Mouse (Mus musculus) heart, embryonic 13.5 days (tissue): ENCODE measurements around the gene Serpinf1. TPM values are rescaled to one million over a fixed set of nuclear protein-coding genes. Genes with fewer than 3 reads are reported as not detected.
"Not testable (repeated sequence)": the region's sequence is repeated elsewhere in the genome, so short reads cannot be mapped to it uniquely, and the experiment has no call there.

Source experiments
- ATAC-seq: fragments of 200-750 bp; cut with Nextera tagmentation; 2 replicates; pipeline ENCODE4 v1.8.0; 2017; ENCODE audit warnings: moderate TSS enrichment; ENCODE audit not compliant: insufficient number of reproducible peaks, low FRiP score, low TSS enrichment; ENCODE audit errors: extremely low read depth
- H3K27ac ChIP-seq: fragments of 300-500 bp; sonication (generic); replicated peaks from 2 replicates; pipeline ENCODE4 v1.5.1; 2015; ENCODE audit warnings: moderate library complexity, mild to moderate bottlenecking, inconsistent platforms
- H3K27me3 ChIP-seq: fragments of 300-500 bp; sonication (generic); replicated peaks from 2 replicates; pipeline ENCODE4 v1.6.1; 2015; ENCODE audit warnings: mild to moderate bottlenecking, inconsistent platforms
- H3K36me3 ChIP-seq: fragments of 300-500 bp; sonication (generic); 2 replicates; pipeline ENCODE4 v1.6.1; 2015; ENCODE audit warnings: mild to moderate bottlenecking, inconsistent platforms
- H3K4me1 ChIP-seq: fragments of 300-500 bp; sonication (generic); 2 replicates; pipeline ENCODE4 v1.6.1; 2015; ENCODE audit warnings: inconsistent platforms
- H3K4me2 ChIP-seq: fragments of 300-500 bp; sonication (generic); 2 replicates; pipeline ENCODE4 v1.6.1; 2015; ENCODE audit warnings: inconsistent platforms, mild to moderate bottlenecking, moderate library complexity
- H3K4me3 ChIP-seq: fragments of 300-500 bp; sonication (generic); 2 replicates; pipeline ENCODE4 v1.5.1; 2015; ENCODE audit warnings: moderate library complexity, mild to moderate bottlenecking, inconsistent platforms
- H3K9ac ChIP-seq: fragments of 300-500 bp; sonication (generic); 2 replicates; pipeline ENCODE4 v1.6.1; 2015; ENCODE audit warnings: inconsistent platforms, mild to moderate bottlenecking, moderate library complexity
- H3K9me3 ChIP-seq: fragments of 300-500 bp; sonication (generic); 2 replicates; pipeline ENCODE4 v1.6.1; 2016; ENCODE audit warnings: inconsistent platforms
- WGBS: fragments of 180-500 bp; shearing (Covaris S2); methylation state at CpG from one replicate; pipeline ENCODE4 v1.1.7; 2015; ENCODE audit warnings: mixed read lengths; 5-methylcytosine and 5-hydroxymethylcytosine counted together
- microRNA counts: library from miRNA; unstranded; fragments of <30 nt; microRNA quantifications from one replicate; lab custom pipeline; 2016
- microRNA-seq: library from miRNA; unstranded; fragments of <30 nt; microRNA quantifications from one replicate; pipeline ENCODE4, GENCODE M21; 2016
- polyA plus RNA-seq: library from polyadenylated mRNA; unstranded; fragments of >200 nt; fragmentation: Nextera tagmentation; extraction: Ambion mirVana; gene quantifications from 2 replicates; pipeline ENCODE4 v1.2.1, GENCODE M21; 2015

Gene Serpinf1
- polyA plus RNA-seq, 1 experiment from 2014 or later: 34.2 TPM

DNA sequence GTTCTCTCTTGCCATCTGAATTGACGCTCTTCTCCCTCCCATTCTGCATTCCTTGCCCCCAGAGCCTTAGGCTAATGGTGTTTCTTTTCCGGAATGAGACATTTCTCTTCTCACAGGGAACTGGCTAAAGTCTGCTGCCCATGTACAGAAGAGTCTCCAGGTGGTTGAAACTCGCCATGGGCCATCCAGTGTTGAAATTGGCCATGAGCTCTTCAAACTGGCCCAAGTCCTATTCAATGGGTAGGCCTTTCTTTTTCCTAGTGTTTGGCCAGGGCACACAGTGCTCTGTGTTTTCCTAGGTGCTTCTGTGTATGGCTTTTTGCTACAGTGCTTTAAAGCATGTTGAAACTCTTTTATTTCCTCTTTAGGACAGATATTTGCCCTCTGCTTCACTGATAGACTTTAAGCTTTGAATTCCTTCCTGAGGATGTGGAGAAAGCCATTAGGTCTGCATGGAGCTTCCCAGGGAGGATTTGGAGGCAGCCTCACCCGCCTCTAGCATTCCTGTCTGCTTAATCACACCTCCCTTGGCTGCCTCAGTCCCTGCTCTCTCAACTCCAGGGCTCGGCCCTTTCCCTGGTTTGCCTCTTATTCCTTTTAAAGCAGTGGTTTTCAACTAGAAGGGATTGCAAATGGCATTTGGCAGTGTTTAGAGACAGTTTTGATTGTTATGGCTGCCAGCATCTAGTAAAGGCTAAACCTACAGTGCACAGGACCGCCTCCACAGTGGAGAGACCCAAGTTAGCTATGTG, 19.0 kb downstream of the Serpinf1 start:
- WGBS: 52% methylated on average over 6 of the region's 6 CpGs
- Histone ChIP-seq H3K4me3 (no peak overlapping the region), H3K4me2 (no peak overlapping the region), H3K4me1 (peaks cover 25% of the 10 kb centered on the region), H3K27me3 (no peaks in the 10 kb centered on the region), H3K9me3 (no peaks in the 10 kb centered on the region), H3K36me3 (peaks cover 34% of the 10 kb centered on the region), H3K27ac (peak overlapping the region; percentile 77), H3K9ac (peak overlapping the region; percentile 2; the same call in 1 of the 2 replicates)
- ATAC-seq: no peak

DNA sequence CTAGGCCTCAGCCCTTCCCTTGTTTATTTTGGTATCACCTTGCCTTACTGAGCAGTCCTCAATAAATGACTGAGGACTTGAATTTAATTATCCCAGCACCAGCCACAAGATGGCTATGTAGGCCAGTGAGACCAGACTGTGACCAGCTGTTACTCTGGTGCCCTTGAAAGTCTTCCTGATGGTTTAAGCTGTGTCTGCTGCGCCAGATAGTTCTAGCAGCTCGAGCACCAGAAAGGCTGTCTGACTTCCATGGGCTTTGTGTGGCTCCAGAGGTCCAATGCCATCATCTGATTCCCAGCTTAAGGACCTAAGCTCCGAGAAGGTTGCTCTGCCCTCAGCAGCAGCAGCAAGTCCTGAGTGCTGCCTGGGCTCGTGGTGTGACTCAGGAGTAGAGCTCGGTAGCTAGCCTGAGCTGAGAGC, 20.2 kb downstream of the Serpinf1 start:
- 43% methylated on average over 5 of the region's 5 CpGs for WGBS
- no peaks in the 10 kb centered on the region for H3K27me3 ChIP-seq
- H3K9ac ChIP-seq: peak overlapping the region; percentile 62
- no peak; the same call in 1 of the 2 replicates for ATAC-seq
- H3K36me3 ChIP-seq: peaks cover 34% of the 10 kb centered on the region
- no peaks in the 10 kb centered on the region for H3K9me3 ChIP-seq
- H3K4me2 ChIP-seq: peak overlapping the region; percentile 16; the same call in 1 of the 2 replicates
- peak overlapping the region; percentile 72 for H3K27ac ChIP-seq
- H3K4me3 ChIP-seq: no peak overlapping the region
- H3K4me1 ChIP-seq: peaks cover 32% of the 10 kb centered on the region

DNA sequence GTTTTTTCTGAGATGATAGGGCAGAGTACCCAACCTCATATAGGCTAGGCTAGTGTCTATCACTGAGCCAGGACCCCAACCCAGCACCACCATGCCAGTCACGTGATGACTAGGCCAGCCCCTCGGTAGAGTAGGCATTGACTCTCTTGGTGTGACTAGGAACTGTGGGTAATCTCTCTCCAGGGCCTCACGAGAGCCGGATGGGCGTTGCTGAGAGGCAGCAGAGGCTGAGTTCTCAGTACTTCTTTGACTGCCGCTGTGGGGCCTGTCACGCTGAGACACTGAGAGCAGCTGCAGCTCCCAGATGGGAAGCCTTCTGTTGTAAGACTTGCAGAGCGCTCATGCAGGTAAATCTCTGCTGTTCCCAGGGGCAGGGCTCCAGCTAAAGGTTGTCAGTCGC, 22.4 kb downstream of the Serpinf1 start:
- 74% methylated on average over 9 of the region's 9 CpGs for WGBS

DNA sequence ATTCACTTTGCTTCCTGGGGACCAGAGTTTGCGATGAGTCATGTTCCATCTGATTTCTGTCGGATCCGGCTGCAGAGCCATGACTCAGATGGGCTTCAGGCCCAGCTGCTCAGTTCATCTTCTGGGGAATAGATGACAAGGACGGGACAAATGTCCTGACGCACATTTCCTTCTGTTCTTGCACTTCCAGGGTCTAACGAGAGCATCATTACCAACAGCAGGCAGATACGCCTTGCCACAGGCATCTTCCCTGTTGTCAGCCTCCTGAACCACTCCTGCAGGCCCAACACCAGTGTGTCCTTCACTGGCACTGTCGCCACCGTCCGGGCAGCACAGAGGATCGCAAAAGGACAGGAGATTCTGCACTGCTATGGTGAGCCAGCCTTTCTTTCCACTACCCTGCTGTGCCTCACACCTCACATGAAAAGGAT, 23.1 kb downstream of the Serpinf1 start:
- Histone ChIP-seq H3K4me1 (peaks cover 38% of the 10 kb centered on the region), H3K9ac (no peak overlapping the region), H3K27ac (no peak overlapping the region), H3K9me3 (no peaks in the 10 kb centered on the region), H3K4me3 (no peak overlapping the region), H3K27me3 (no peaks in the 10 kb centered on the region), H3K36me3 (peaks cover 26% of the 10 kb centered on the region), H3K4me2 (no peak overlapping the region)
- 73% methylated on average over 11 of the region's 11 CpGs for WGBS
- no peak for ATAC-seq

More for the DNA sequence above, 22.4 kb downstream of the Serpinf1 start:
- no peak overlapping the region for H3K4me2 ChIP-seq
- H3K9me3 ChIP-seq: no peaks in the 10 kb centered on the region
- H3K27ac ChIP-seq: no peak overlapping the region
- peaks cover 20% of the 10 kb centered on the region for H3K36me3 ChIP-seq
- H3K9ac ChIP-seq: no peak overlapping the region
- H3K4me1 ChIP-seq: peaks cover 38% of the 10 kb centered on the region
- H3K4me3 ChIP-seq: no peak overlapping the region
- ATAC-seq: no peak
- no peaks in the 10 kb centered on the region for H3K27me3 ChIP-seq

DNA sequence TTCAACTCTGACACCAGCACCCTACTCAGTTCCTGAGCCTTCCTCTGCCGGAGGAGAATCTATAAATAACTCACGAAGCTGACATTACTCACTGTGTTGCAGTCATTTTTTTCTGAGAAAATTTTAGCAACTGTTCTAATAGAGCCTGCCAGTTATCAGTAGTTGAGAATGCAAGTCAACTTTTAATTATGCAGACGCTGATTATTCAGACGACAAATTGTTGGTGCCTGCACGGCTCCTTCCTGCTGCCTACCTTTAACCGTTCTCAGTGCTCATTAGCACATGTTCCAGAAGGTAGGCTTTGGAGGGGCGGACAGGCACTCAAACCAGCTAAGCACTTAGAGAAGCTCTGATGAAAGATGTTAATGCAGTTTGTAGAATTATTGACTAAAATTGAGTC, 25.0 kb downstream of the Serpinf1 start:
- peaks cover 36% of the 10 kb centered on the region for H3K36me3 ChIP-seq
- H3K9ac ChIP-seq: no peak overlapping the region
- ATAC-seq: no peak
- H3K27me3 ChIP-seq: no peaks in the 10 kb centered on the region
- H3K9me3 ChIP-seq: no peaks in the 10 kb centered on the region
- H3K4me3 ChIP-seq: no peak overlapping the region
- 34% methylated on average over 7 of the region's 7 CpGs for WGBS
- H3K4me2 ChIP-seq: peak overlapping the region; percentile 34
- H3K27ac ChIP-seq: no peak overlapping the region
- peaks cover 18% of the 10 kb centered on the region for H3K4me1 ChIP-seq

DNA sequence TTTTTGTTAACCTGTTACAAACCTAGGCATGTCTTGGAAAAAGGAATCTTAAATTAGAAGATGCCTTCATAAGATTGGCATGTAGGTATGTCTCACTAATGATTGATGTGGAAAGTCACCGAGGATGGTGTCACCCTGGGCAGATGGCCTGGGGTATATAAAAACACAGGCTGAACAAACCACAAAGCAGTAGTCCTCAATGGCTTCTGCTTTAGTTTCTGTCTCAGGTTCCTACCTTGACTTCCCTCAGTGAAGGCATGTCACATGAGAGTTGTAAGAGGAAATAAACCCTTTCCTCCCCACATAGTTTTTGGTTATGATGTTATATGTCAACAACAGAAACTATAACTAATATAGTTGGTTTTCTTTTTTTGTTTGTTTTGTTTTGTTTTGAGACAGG, 26.9 kb downstream of the Serpinf1 start:
- H3K27me3 ChIP-seq: no peaks in the 10 kb centered on the region
- H3K4me3 ChIP-seq: no peak overlapping the region
- no peak for ATAC-seq
- H3K4me2 ChIP-seq: no peak overlapping the region
- peaks cover 31% of the 10 kb centered on the region for H3K36me3 ChIP-seq
- WGBS: 45% methylated on average over 1 of the region's 1 CpGs
- H3K27ac ChIP-seq: no peak overlapping the region
- peaks cover 13% of the 10 kb centered on the region for H3K4me1 ChIP-seq
- no peaks in the 10 kb centered on the region for H3K9me3 ChIP-seq
- H3K9ac ChIP-seq: no peak overlapping the region

DNA sequence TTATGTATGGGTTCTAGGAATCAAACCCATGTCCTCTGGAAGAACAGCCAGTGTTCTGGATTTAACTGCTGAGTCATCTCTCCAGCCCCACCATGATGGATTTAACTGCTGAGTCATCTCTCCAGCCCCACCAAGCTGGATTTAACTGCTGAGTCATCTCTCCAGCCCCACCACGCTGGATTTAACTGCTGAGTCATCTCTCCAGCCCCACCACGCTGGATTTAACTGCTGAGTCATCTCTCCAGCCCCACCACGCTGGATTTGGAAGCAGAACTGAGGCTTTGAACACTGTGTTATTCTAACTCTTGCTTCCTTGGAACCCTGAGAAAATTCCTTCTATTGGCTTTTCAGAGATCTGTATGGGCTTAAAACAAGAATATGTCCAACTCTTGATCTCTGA, 39.0 kb downstream of the Serpinf1 start:
- not testable (repeated sequence) for H3K27ac ChIP-seq, H3K4me3 ChIP-seq, H3K27me3 ChIP-seq, H3K4me1 ChIP-seq, ATAC-seq, H3K4me2 ChIP-seq, H3K9me3 ChIP-seq, H3K9ac ChIP-seq
- WGBS: 43% methylated on average over 3 of the region's 3 CpGs
- H3K36me3 ChIP-seq: peaks cover 14% of the 10 kb centered on the region

DNA sequence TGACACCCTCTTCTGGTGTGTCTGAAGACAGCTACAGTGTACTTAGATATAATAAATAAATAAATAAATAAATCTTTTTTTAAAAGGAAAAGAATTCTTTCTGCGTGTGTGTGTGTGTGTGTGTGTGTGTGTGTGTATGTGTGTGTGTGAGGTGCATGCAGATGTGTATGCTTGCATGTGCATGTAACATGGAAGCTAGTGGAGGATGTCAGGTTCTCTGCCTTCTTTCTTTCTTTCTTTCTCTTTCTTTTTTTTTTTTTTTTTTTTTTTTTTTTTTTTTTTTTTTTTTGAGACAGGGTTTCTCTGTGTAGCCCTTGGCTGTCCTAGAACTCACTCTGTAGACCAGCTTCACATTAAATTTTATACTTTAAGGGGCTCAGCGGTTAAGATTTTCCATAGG, 43.7 kb downstream of the Serpinf1 start:
- not testable (repeated sequence) for H3K27me3 ChIP-seq, H3K27ac ChIP-seq, H3K9me3 ChIP-seq, H3K36me3 ChIP-seq, H3K4me2 ChIP-seq, H3K4me1 ChIP-seq, H3K4me3 ChIP-seq, ATAC-seq, H3K9ac ChIP-seq
- WGBS: 91% methylated on average over 2 of the region's 2 CpGs

DNA sequence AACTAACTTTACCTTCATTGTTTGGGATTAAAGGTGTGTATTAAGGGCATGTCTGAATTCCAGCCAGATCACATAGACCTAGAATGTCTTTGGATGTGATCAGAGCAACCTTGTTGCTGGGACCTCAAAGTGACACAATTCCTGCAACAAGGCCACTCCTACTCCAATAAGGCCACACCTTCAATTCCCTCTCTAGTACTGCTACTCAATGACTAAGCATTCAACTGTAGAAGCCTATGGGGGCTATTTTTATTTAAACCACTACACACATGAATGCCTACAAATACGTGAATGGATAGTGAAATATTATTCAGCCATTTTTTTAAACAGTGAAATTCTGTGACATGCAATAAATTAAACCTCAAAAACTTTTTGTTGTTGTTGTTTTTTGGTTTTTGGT, 45.4 kb downstream of the Serpinf1 start:
- ATAC-seq: no peak
- Histone ChIP-seq H3K4me2 (no peak overlapping the region), H3K36me3 (no peaks in the 10 kb centered on the region), H3K4me1 (no peaks in the 10 kb centered on the region), H3K27ac (no peak overlapping the region), H3K4me3 (no peak overlapping the region), H3K9me3 (no peaks in the 10 kb centered on the region), H3K9ac (no peak overlapping the region), H3K27me3 (no peaks in the 10 kb centered on the region)
- WGBS: 82% methylated on average over 1 of the region's 1 CpGs

MicroRNA genes within 50 kb of the gene (microRNA counts, 519-probe panel; counts per million panel counts)
- 6,696 counts per million, percentile 96 among the panel's probes with 10 or more counts for microRNA mmu-miR-22 (lab: Ali Mortazavi, UCI)

Small RNA genes within 50 kb of the gene (microRNA-seq; reads per million reads assigned to microRNA genes)
- gene Mir22: 9,714 reads per million, percentile 95 among the genes with 10 or more reads in this experiment

Other genes starting within 250 kb of the Serpinf1 start
- 15.2 and 16.4 TPM in 2 replicates for gene Ovca2, start 243.9 kb downstream of the Serpinf1 start, polyA plus RNA-seq
- gene Dph1, start 231.5 kb downstream of the Serpinf1 start, polyA plus RNA-seq: 19.3 and 21.3 TPM in 2 replicates
- gene Rtn4rl1, start 228.9 kb downstream of the Serpinf1 start, polyA plus RNA-seq: 10.2 and 12.4 TPM in 2 replicates
- gene Rpa1, start 74.4 kb downstream of the Serpinf1 start, polyA plus RNA-seq: 85.8 and 88.4 TPM in 2 replicates
- gene Smyd4, start 74.3 kb downstream of the Serpinf1 start, polyA plus RNA-seq: 12.9 and 13.1 TPM in 2 replicates
- 1.5 and 14.5 TPM in 2 replicates for gene Serpinf2, start 16.9 kb upstream of the Serpinf1 start, polyA plus RNA-seq
- 3.7 and 3.8 TPM in 2 replicates for gene Wdr81, start 32.0 kb upstream of the Serpinf1 start, polyA plus RNA-seq
- gene Tlcd2, start 39.0 kb upstream of the Serpinf1 start, polyA plus RNA-seq: 11.4 and 13.5 TPM in 2 replicates
- gene Prpf8, start 64.1 kb upstream of the Serpinf1 start, polyA plus RNA-seq: 31.6 and 32.1 TPM in 2 replicates
- gene Rilp, start 87.4 kb upstream of the Serpinf1 start, polyA plus RNA-seq: 3.4 TPM in 2 replicates
- gene Scarf1, start 90.8 kb upstream of the Serpinf1 start, polyA plus RNA-seq: 12.9 and 13.2 TPM in 2 replicates
- 3.2 and 3.6 TPM in 2 replicates for gene Slc43a2, start 109.0 kb upstream of the Serpinf1 start, polyA plus RNA-seq
- gene Pitpna, start 165.4 kb upstream of the Serpinf1 start, polyA plus RNA-seq: 54.4 and 56.7 TPM in 2 replicates
- gene Inpp5k, start 208.3 kb upstream of the Serpinf1 start, polyA plus RNA-seq: 18.9 and 20.9 TPM in 2 replicates
- 58.4 and 58.7 TPM in 2 replicates for gene Myo1c, start 227.8 kb upstream of the Serpinf1 start, polyA plus RNA-seq